Mouse (Mus musculus) adrenal gland, adult 2 months (tissue): Measurements from ENCODE around the gene Gal3st2b. TPM values are rescaled to one million over a fixed set of nuclear protein-coding genes. Genes with fewer than 3 reads are reported as not detected.
"Not testable (repeated sequence)": the region's sequence is repeated elsewhere in the genome, so short reads cannot be mapped to it uniquely, and the experiment has no call there.

ENCODE experiments used
- DNase-seq: peaks from one replicate; pipeline ENCODE4 v3.0.0; 2021
- polyA plus RNA-seq: library from polyadenylated mRNA; depleted of rRNA; stranded (reverse); fragments of >200 nt; gene quantifications from 2 replicates; pipeline ENCODE4 v1.2.3, GENCODE M21; 2012; rRNA removed
- total RNA-seq, 2 experiments: library from RNA; stranded (reverse); gene quantifications; 2 replicates each; pipeline ENCODE4 v1.2.3; 2021

The Gal3st2b gene
- total and polyA plus RNA-seq, 3 experiments = 0.12 to 0.14 TPM; not detected in 1

GRCm38 (mm10) chr1:93980932-93981331 lies 62.8 kb downstream of the Gal3st2b start:
- not testable (repeated sequence) for DNase-seq

- DNase-seq = no peak
Measured at GRCm38 (mm10) chr1:93986167-93986566, 68.1 kb downstream of the Gal3st2b start.

GRCm38 (mm10) chr1:93988786-93989185 lies 70.7 kb downstream of the Gal3st2b start:
- DNase-seq = peak; percentile 66

- not testable (repeated sequence) for DNase-seq
Measured at GRCm38 (mm10) chr1:93990209-93990608, 72.1 kb downstream of the Gal3st2b start, which contains the start of gene Gal3st2c. Gene Gal3st2c (plus strand): TSS chr1:93990509.

GRCm38 (mm10) chr1:93991068-93991467 lies 73.0 kb downstream of the Gal3st2b start:
- not testable (repeated sequence) for DNase-seq

- not testable (repeated sequence) for DNase-seq
Measured at GRCm38 (mm10) chr1:93991491-93991890, 73.4 kb downstream of the Gal3st2b start.

Other genes with a start within 250 kb of the Gal3st2b start
- 10 to 100 TPM in 1 of 2 experiments, 1 to 10 TPM in 1; 8.9 to 16.4 TPM for gene Bok, start 232.7 kb upstream of the Gal3st2b start, total RNA-seq
- 54.5 and 93.1 TPM in 2 replicates for gene Bok, start 232.7 kb upstream of the Gal3st2b start, polyA plus RNA-seq
- 10 to 100 TPM; 73.5 to 87.9 TPM for gene Atg4b, start 166.8 kb upstream of the Gal3st2b start, total RNA-seq
- gene Atg4b, start 166.8 kb upstream of the Gal3st2b start, polyA plus RNA-seq = 43.7 and 50.8 TPM in 2 replicates
- gene Thap4, start 163.4 kb upstream of the Gal3st2b start, total RNA-seq = 10 to 100 TPM; 49.2 to 52.0 TPM
- 44.0 and 45.1 TPM in 2 replicates for gene Thap4, start 163.4 kb upstream of the Gal3st2b start, polyA plus RNA-seq
- gene Dtymk, start 116.4 kb upstream of the Gal3st2b start, total RNA-seq = 10 to 100 TPM; 50.6 to 66.3 TPM
- gene Dtymk, start 116.4 kb upstream of the Gal3st2b start, polyA plus RNA-seq = 43.2 and 44.5 TPM in 2 replicates
- 10 to 100 TPM; 14.8 to 19.1 TPM for gene Ing5, start 114.3 kb upstream of the Gal3st2b start, total RNA-seq
- gene Ing5, start 114.3 kb upstream of the Gal3st2b start, polyA plus RNA-seq = 4.3 and 4.6 TPM in 2 replicates
- 10 to 100 TPM; 45.2 to 57.5 TPM for gene D2hgdh, start 93.4 kb upstream of the Gal3st2b start, total RNA-seq
- gene D2hgdh, start 93.4 kb upstream of the Gal3st2b start, polyA plus RNA-seq = 28.8 and 29.6 TPM in 2 replicates
- gene Gal3st2, start 57.0 kb upstream of the Gal3st2b start, total RNA-seq = not detected
- 0.12 and 0.15 TPM in 2 replicates for gene Gal3st2, start 57.0 kb upstream of the Gal3st2b start, polyA plus RNA-seq
- under 1 TPM; 0.09 to 0.17 TPM for gene Gal3st2c, start 72.2 kb downstream of the Gal3st2b start, total RNA-seq
- 0.01 TPM in 1 of 2 replicates, not detected in the other for gene Gal3st2c, start 72.2 kb downstream of the Gal3st2b start, polyA plus RNA-seq
- not detected for gene Neu4, start 102.1 kb downstream of the Gal3st2b start, total RNA-seq
- not detected in 2 replicates for gene Neu4, start 102.1 kb downstream of the Gal3st2b start, polyA plus RNA-seq
- gene Pdcd1, start 134.2 kb downstream of the Gal3st2b start, total RNA-seq = under 1 TPM in 1 of 2 experiments, not detected in 1; 0.14 TPM
- gene Pdcd1, start 134.2 kb downstream of the Gal3st2b start, polyA plus RNA-seq = 0.11 and 0.17 TPM in 2 replicates